Mouse (Mus musculus): ENCODE measurements at regions not wholly inside any gene's neighbourhood (a gene's known extent, or its start where the extent isn't known, plus 50 kb on each side); places are given as distances from the start of the nearest gene placed in this dataset.

DNA sequence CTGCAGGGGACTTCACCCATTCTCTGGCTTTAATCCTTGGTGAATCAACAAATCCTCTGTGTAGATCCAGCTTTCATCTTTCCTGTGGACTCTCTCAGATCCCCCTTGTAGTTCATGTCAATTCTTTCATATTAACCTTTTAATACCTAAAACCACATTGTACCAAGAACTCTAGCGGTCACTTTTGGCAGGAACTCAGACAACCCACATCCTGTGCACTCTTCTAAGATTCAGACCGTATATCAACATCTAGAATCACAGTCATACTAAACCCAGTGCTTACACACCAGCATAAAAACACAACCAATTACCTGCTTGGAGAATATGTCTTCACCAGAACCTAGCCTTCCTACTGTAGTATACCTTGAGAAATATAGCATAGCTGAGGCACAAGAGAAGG is 444.6 kb upstream of the Pdcd1 start:
- no peak for TF ChIP-seq CTCF (IDR thresholded peaks at IDR 0.05; ENCODE audit: low read depth, low read length)
- no peak for TF ChIP-seq TAL1 (conservative IDR thresholded peaks at IDR 0.05; ENCODE audit: low read depth, low read length)
- TF ChIP-seq GATA1 (IDR thresholded peaks at IDR 0.05; ENCODE audit: borderline replicate concordance, low read length) = no peak
- TF ChIP-seq GATA2 (IDR thresholded peaks at IDR 0.05; ENCODE audit: borderline replicate concordance, low read depth, low read length) = no peak
